Mouse (Mus musculus) intestine, postnatal 0 days (tissue): ENCODE data around the gene Rai1. TPM values are rescaled to one million over a fixed set of nuclear protein-coding genes. Genes with fewer than 3 reads are reported as not detected.
A peak's percentile ranks its signal among the peaks of the same experiment; 100 is the strongest.

Experiments used
- ATAC-seq: fragments of 200-750 bp; cut with Nextera tagmentation; 2 replicates; pipeline ENCODE4 v1.8.0; 2017; ENCODE audit warnings: mild to moderate bottlenecking, moderate TSS enrichment, moderate library complexity
- H3K27ac ChIP-seq: fragments of 300-500 bp; sonication (generic); 2 replicates; pipeline ENCODE4 v1.5.1; 2014; ENCODE audit warnings: mild to moderate bottlenecking, low read depth, low read length, moderate library complexity
- H3K27me3 ChIP-seq: fragments of 300-500 bp; sonication (generic); replicated peaks from 2 replicates; pipeline ENCODE4 v1.6.1; 2014; ENCODE audit warnings: low read length, mixed read lengths; ENCODE audit not compliant: control insufficient read depth, insufficient read depth
- H3K36me3 ChIP-seq: fragments of 300-500 bp; sonication (generic); 2 replicates; pipeline ENCODE4 v1.6.1; 2014; ENCODE audit warnings: mild to moderate bottlenecking, moderate library complexity; ENCODE audit not compliant: control insufficient read depth, insufficient read depth
- H3K4me1 ChIP-seq: fragments of 300-500 bp; sonication (generic); replicated peaks from 2 replicates; pipeline ENCODE4 v1.6.1; 2014; ENCODE audit warnings: antibody characterized with exemption, low read length, mixed read lengths; ENCODE audit not compliant: control insufficient read depth, insufficient read depth
- H3K4me2 ChIP-seq: fragments of 300-500 bp; sonication (generic); replicated peaks from 2 replicates; pipeline ENCODE4 v1.6.1; 2014; ENCODE audit warnings: low read depth, mild to moderate bottlenecking, moderate library complexity
- H3K4me3 ChIP-seq: fragments of 300-500 bp; sonication (generic); 2 replicates; pipeline ENCODE4 v1.5.1; 2014; ENCODE audit warnings: low read depth, low read length
- H3K9ac ChIP-seq: fragments of 300-500 bp; sonication (generic); 2 replicates; pipeline ENCODE4 v1.6.1; 2014; ENCODE audit warnings: mild to moderate bottlenecking, low read depth, low read length
- H3K9me3 ChIP-seq: fragments of 300-500 bp; sonication (generic); 2 replicates; pipeline ENCODE4 v1.6.1; 2016; ENCODE audit warnings: mixed run types; ENCODE audit not compliant: control insufficient read depth
- CTCF ChIP-seq: sonication (generic); IDR thresholded peaks from 2 replicates; pipeline ENCODE4 v1.5.1; 2016; ENCODE audit warnings: low read depth, mild to moderate bottlenecking, control low read depth, antibody characterized with exemption, moderate library complexity
- WGBS: fragments of 180-500 bp; shearing (Covaris S2); extraction: QIAGEN DNeasy Blood & Tissue Kit; methylation state at CpG from one replicate; pipeline ENCODE4 v1.1.7; 2014; 5-methylcytosine and 5-hydroxymethylcytosine counted together
- polyA plus RNA-seq: library from polyadenylated mRNA; unstranded; fragments of >200 nt; fragmentation: Nextera tagmentation; extraction: Ambion mirVana; gene quantifications from 2 replicates; pipeline ENCODE4 v1.2.1, GENCODE M21; 2015

The Rai1 gene
- polyA plus RNA-seq, 1 experiment from 2014 or later: 10.1 TPM

DNA sequence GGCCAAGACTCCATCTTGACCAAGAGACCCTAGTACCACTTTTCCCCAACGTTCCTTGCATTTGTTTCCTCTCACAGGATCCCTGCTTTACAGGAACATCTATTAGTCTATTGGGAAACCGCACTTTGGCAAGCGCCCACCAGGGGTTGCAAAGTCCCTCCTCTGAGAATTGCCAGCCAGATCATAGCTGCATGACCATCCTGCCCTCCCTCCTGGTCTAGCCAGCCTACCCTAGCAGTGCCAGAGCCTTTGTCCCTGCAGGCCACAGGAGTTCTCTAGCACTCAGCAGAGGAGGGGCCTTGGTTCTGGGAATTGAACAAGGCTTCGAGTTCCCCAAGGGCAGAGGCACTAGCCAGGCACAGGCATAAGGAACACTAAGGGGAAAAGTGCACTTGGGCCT, 119.9 kb downstream of the Rai1 start:
- 67% methylated on average over 4 of the region's 4 CpGs for WGBS
- no peak overlapping the region for H3K27ac ChIP-seq
- no peak overlapping the region for H3K4me3 ChIP-seq
- peaks cover 13% of the 10 kb centered on the region for H3K4me1 ChIP-seq
- no peaks in the 10 kb centered on the region for H3K27me3 ChIP-seq
- no peak overlapping the region for H3K9ac ChIP-seq
- H3K36me3 ChIP-seq: peaks cover 23% of the 10 kb centered on the region; the same call in 1 of the 2 replicates
- H3K9me3 ChIP-seq: no peaks in the 10 kb centered on the region
- H3K4me2 ChIP-seq: no peak overlapping the region
- TF ChIP-seq CTCF: peak; percentile 55
- ATAC-seq: no peak

DNA sequence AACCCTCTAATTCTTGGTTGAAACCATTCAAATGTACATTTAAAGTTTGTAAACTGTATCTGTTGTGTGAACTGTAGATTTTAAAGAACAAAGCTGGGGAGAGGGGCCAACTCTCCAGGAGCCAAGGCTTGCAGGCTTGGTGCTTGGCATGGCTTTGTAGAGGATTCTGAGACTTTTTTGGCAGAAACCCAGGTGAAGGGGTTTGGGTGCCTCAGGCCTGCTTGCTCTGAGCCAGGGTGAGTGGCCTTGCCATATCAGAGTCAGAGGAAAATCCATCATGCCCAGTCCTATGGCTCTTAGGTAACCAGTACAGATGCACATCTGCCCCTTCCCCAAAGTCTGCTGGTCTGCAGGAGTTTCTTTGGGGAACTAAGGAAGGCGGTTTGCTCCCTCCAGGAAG, 121.1 kb downstream of the Rai1 start:
- no peak overlapping the region for H3K27ac ChIP-seq
- no peaks in the 10 kb centered on the region for H3K9me3 ChIP-seq
- H3K27me3 ChIP-seq: no peaks in the 10 kb centered on the region
- H3K4me2 ChIP-seq: no peak overlapping the region
- no peak for TF ChIP-seq CTCF
- H3K9ac ChIP-seq: no peak overlapping the region; the same call in 1 of the 2 replicates
- no peak overlapping the region for H3K4me3 ChIP-seq
- H3K4me1 ChIP-seq: peaks cover 11% of the 10 kb centered on the region
- no peak for ATAC-seq
- peaks cover 25% of the 10 kb centered on the region; the same call in 1 of the 2 replicates for H3K36me3 ChIP-seq
- 75% methylated on average over 1 of the region's 1 CpGs for WGBS

DNA sequence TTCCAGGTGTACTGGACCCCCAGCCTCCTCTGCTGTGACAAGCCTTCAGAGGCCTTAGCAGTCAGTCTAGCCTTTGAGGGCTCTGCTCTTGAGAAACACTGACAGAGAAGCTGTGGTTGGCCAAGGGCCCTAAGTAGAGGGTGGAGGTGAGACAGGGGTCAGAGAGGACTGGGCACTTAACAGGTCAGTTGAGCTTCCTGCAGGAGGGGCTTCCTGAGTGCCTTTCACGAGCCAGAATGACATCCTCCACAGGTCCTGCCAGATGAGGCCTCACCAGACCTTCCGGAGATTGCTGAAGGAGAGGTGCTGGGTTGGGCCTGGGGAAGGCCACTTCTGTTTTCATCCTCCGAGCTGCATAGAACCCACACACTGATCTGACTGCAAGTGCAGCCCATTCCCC, 123.7 kb downstream of the Rai1 start:
- no peak for ATAC-seq
- Histone ChIP-seq H3K9me3 (no peaks in the 10 kb centered on the region), H3K27ac (no peak overlapping the region), H3K36me3 (peaks cover 25% of the 10 kb centered on the region; the same call in 1 of the 2 replicates), H3K9ac (no peak overlapping the region), H3K27me3 (no peaks in the 10 kb centered on the region), H3K4me3 (no peak overlapping the region), H3K4me1 (peaks cover 7% of the 10 kb centered on the region), H3K4me2 (no peak overlapping the region)
- WGBS: 49% methylated on average over 3 of the region's 3 CpGs
- no peak for TF ChIP-seq CTCF

DNA sequence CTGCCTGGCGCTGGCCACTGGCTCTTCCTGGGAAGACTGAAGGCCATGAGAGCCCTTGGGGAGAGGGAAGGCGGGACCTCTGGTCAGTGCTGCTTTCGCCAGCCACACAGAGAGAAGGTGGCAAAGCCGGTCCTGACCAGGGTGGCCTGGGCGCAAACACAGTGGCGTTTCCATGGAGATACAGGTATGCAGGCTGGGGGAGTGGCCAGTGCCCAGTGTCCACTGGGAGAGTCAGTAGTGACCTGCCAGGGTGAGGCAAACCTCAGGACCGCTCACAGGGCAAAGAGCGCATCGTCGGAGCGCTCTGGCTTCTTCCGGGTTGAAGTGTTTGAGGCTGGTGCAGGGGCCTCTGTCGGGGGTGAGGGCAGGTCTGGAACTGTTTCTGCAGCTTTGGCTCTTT, 125.0 kb downstream of the Rai1 start:
- Histone ChIP-seq H3K27ac (peak overlapping the region; percentile 81), H3K9ac (no peak overlapping the region), H3K36me3 (peaks cover 25% of the 10 kb centered on the region; the same call in 1 of the 2 replicates), H3K4me2 (0 out of 2 replicates have a peak overlapping the region, but pooled peaks have one; percentile 21), H3K4me1 (peaks cover 7% of the 10 kb centered on the region), H3K27me3 (no peaks in the 10 kb centered on the region), H3K4me3 (no peak overlapping the region), H3K9me3 (no peaks in the 10 kb centered on the region)
- ATAC-seq: peak; percentile 87
- no peak for TF ChIP-seq CTCF
- WGBS: 36% methylated on average over 13 of the region's 13 CpGs

DNA sequence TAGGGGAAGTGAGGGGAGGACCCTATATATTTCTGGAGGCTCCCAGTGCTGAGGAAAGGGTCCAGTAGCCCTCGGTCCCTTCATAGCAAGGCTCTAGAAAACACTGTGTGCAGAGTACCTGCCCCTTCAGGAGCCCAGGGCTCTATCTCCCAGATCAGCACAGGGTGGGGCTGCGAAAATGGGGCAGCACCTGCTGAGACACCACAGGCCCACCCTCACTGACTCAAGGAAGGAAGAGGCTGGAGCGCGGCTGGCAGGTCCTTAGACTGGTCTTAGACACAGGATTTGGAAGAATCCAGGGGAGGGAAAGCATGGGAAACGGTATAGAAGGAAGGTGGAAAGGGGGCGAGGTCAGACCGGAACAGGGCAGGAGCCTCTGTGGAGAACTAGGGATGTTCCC, 125.7 kb downstream of the Rai1 start:
- peak; percentile 4; the same call in 1 of the 2 replicates for ATAC-seq
- peaks cover 25% of the 10 kb centered on the region; the same call in 1 of the 2 replicates for H3K36me3 ChIP-seq
- 59% methylated on average over 7 of the region's 7 CpGs for WGBS
- H3K4me3 ChIP-seq: no peak overlapping the region
- no peak for TF ChIP-seq CTCF
- H3K27ac ChIP-seq: peak overlapping the region; percentile 81
- 0 out of 2 replicates have a peak overlapping the region, but pooled peaks have one; percentile 3 for H3K9ac ChIP-seq
- H3K9me3 ChIP-seq: no peaks in the 10 kb centered on the region
- H3K27me3 ChIP-seq: no peaks in the 10 kb centered on the region
- peaks cover 7% of the 10 kb centered on the region for H3K4me1 ChIP-seq
- H3K4me2 ChIP-seq: no peak overlapping the region

DNA sequence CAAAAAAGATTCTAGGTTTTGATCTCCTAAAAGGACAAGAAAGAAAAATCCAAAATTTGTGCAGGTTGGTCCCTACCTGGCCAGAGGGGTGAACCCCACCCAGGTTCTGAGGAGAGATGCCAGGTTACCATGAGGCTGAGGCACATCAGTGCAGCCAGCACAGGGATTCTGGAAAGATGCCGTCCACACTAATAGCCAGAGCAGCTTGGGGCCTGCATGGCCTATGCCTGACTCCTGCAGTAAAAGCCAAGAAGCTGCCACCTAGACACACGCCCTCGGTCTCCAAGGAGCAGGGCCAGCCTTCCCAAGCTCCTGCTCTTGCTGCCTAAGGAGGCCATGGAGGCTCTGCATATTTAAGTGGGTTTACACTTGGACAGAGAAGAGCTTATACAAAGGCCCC, 126.5 kb downstream of the Rai1 start:
- no peak for ATAC-seq
- Histone ChIP-seq H3K9me3 (no peaks in the 10 kb centered on the region), H3K9ac (no peak overlapping the region), H3K36me3 (peaks cover 25% of the 10 kb centered on the region; the same call in 1 of the 2 replicates), H3K27me3 (no peaks in the 10 kb centered on the region), H3K4me3 (no peak overlapping the region), H3K4me1 (peaks cover 7% of the 10 kb centered on the region), H3K4me2 (no peak overlapping the region), H3K27ac (0 out of 2 replicates have a peak overlapping the region, but pooled peaks have one; percentile 81)
- 75% methylated on average over 3 of the region's 3 CpGs for WGBS
- TF ChIP-seq CTCF: no peak
